ENCODE assay signal across 8 mouse cellular contexts in genomic region chr6:128334397-128335124, GRCm38 (mm10). TPM values are rescaled to one million over a fixed set of nuclear protein-coding genes. Genes with fewer than 3 reads are reported as not detected.
DNase-seq lines count a peak whose midpoint lies in the region; ATAC-seq and TF ChIP-seq lines count a peak whose summit lies in the region.

No protein-coding gene starts in this region.

- peak overlapping the region; percentile 23; the same call in 1 of the 2 replicates for H3K27ac ChIP-seq in hindbrain, embryonic 12.5 days

- WGBS in hindbrain, embryonic 12.5 days, result 23% methylated on average over 12 of the region's 12 CpGs

- H3K4me3 ChIP-seq in hindbrain, embryonic 12.5 days, result no peak overlapping the region

- TF ChIP-seq CTCF in Patski (IDR thresholded peaks at IDR 0.05), result peak; percentile 72

- CTCF ChIA-PET in Patski (lab: Charles Lee), result interaction anchor here (0.7 to 2.1 kb wide), 8 partner anchors 9 to 113 kb away, joined by 3 to 7 read pairs (median 4); no protein-coding TSS in a partner anchor

- in situ Hi-C loops in Patski (cut with MboI; ENCODE audit: low pct_unique_long_range_greater_than_20kb), result no loop called here

- H3K4me1 ChIP-seq in hindbrain, embryonic 12.5 days, result peaks cover 8% of the 10 kb centered on the region; the same call in 1 of the 2 replicates

- no peak overlapping the region for H3K9ac ChIP-seq in hindbrain, embryonic 12.5 days

- H3K27me3 ChIP-seq in Patski, result no peaks in the 10 kb centered on the region
- H3K27me3 ChIP-seq in hindbrain, embryonic 12.5 days, result no peaks in the 10 kb centered on the region

- H3K4me2 ChIP-seq in hindbrain, embryonic 12.5 days (replicated peaks), result no peak overlapping the region

- no peak for DNase-seq in Patski (ENCODE audit: low read depth, low spot score)
- DNase-seq in cerebellum, adult 8-10 months, result peak; percentile 70
- peak; percentile 37 to 66 for DNase-seq in frontal cortex, postnatal 14 days (ENCODE audit: low spot score in 2 of 2)
- peak; percentile 79 to 83 for DNase-seq in layer of hippocampus, postnatal 10 days (ENCODE audit: low spot score in 2 of 2)
- DNase-seq in lung, postnatal 10 days, result peak; percentile 91
- DNase-seq in retina, postnatal 1 day, result peak; percentile 88

- peaks cover 11% of the 10 kb centered on the region for H3K9me3 ChIP-seq in hindbrain, embryonic 12.5 days (replicated peaks)

- peaks cover 46% of the 10 kb centered on the region for H3K36me3 ChIP-seq in hindbrain, embryonic 12.5 days

- POLR2A ChIA-PET in Patski (lab: Charles Lee), result interaction anchor here (0.6 kb wide), 1 partner anchor 27 kb away, joined by 3 read pairs; no protein-coding TSS in a partner anchor

- ATAC-seq in Patski, result peak; percentile 44
- ATAC-seq in hindbrain, embryonic 12.5 days (ENCODE audit: low FRiP score), result peak; percentile 62
- no peak for ATAC-seq in erythroblast, adult 5-6 weeks (replicated peaks; ENCODE audit: low FRiP score, poor library complexity, severe bottlenecking)

RNA-seq across cellular contexts. Expression of gene Tulp3, which starts 21.1 kb away (rescaled TPM):
- 79.6 TPM for polyA plus RNA-seq in Patski (2021)
- 22.0 and 22.2 TPM in 2 replicates for polyA plus RNA-seq in hindbrain, embryonic 12.5 days (2016; fragmentation: Nextera tagmentation; extraction: Ambion mirVana)
- 10 to 100 TPM; 23.2 to 24.2 TPM for total RNA-seq in layer of hippocampus, postnatal 10 days (2021)
- total RNA-seq in erythroblast, adult 5-6 weeks (2015; ENCODE audit: low replicate concordance), result 0.38 and 0.42 TPM in 2 replicates
- not detected in 2 replicates for total RNA-seq in erythroblast, adult 5-6 weeks (2017; ENCODE audit: low replicate concordance)

RNA-seq across cellular contexts. Expression of gene Rhno1, which starts 28.1 kb away (rescaled TPM):
- polyA plus RNA-seq in Patski (2021), result 47.2 TPM
- polyA plus RNA-seq in hindbrain, embryonic 12.5 days (2016; fragmentation: Nextera tagmentation; extraction: Ambion mirVana), result 138 and 142 TPM in 2 replicates
- total RNA-seq in layer of hippocampus, postnatal 10 days (2021), result 10 to 100 TPM; 21.8 to 22.6 TPM
- 37.4 and 39.6 TPM in 2 replicates for total RNA-seq in erythroblast, adult 5-6 weeks (2015; ENCODE audit: low replicate concordance)
- 19.5 and 38.2 TPM in 2 replicates for total RNA-seq in erythroblast, adult 5-6 weeks (2017; ENCODE audit: low replicate concordance)

RNA-seq across cellular contexts. Expression of gene Foxm1, which starts 28.2 kb away (rescaled TPM):
- polyA plus RNA-seq in Patski (2021), result 45.4 TPM
- 36.1 and 40.3 TPM in 2 replicates for polyA plus RNA-seq in hindbrain, embryonic 12.5 days (2016; fragmentation: Nextera tagmentation; extraction: Ambion mirVana)
- 1 to 10 TPM; 5.8 to 7.9 TPM for total RNA-seq in layer of hippocampus, postnatal 10 days (2021)
- total RNA-seq in erythroblast, adult 5-6 weeks (2015; ENCODE audit: low replicate concordance), result 17.7 and 25.9 TPM in 2 replicates
- 14.1 and 29.7 TPM in 2 replicates for total RNA-seq in erythroblast, adult 5-6 weeks (2017; ENCODE audit: low replicate concordance)

RNA-seq across cellular contexts. Expression of gene Tead4, which starts 33.9 kb away (rescaled TPM):
- 6.1 TPM for polyA plus RNA-seq in Patski (2021)
- polyA plus RNA-seq in hindbrain, embryonic 12.5 days (2016; fragmentation: Nextera tagmentation; extraction: Ambion mirVana), result 2.4 TPM in 2 replicates
- under 1 TPM; 0.82 to 0.91 TPM for total RNA-seq in layer of hippocampus, postnatal 10 days (2021)
- not detected in 2 replicates for total RNA-seq in erythroblast, adult 5-6 weeks (2015; ENCODE audit: low replicate concordance)
- total RNA-seq in erythroblast, adult 5-6 weeks (2017; ENCODE audit: low replicate concordance), result not detected in 2 replicates

RNA-seq across cellular contexts. Expression of gene Tex52, which starts 40.7 kb away (rescaled TPM):
- 0.44 TPM for polyA plus RNA-seq in Patski (2021)
- 0.65 and 0.76 TPM in 2 replicates for polyA plus RNA-seq in hindbrain, embryonic 12.5 days (2016; fragmentation: Nextera tagmentation; extraction: Ambion mirVana)
- not detected for total RNA-seq in layer of hippocampus, postnatal 10 days (2021)
- not detected in 2 replicates for total RNA-seq in erythroblast, adult 5-6 weeks (2015; ENCODE audit: low replicate concordance)
- total RNA-seq in erythroblast, adult 5-6 weeks (2017; ENCODE audit: low replicate concordance), result not detected in 2 replicates

Comparison
In these comparisons a context has a peak if more than half of its experiments do, and no peak if none do; other contexts are left out.
1. RNA of gene Tulp3, which starts 21.1 kb away (total RNA-seq): 23.2 to 24.2 TPM in layer of hippocampus, postnatal 10 days; 0.38 to 0.42 TPM in erythroblast, adult 5-6 weeks; every median in the first group is over 10 times any median in the second.